Mouse (Mus musculus) mouse embryonic stem cell (cell line): ENCODE results near the gene Eif2b2.

Experiments used
- in situ Hi-C, 2 experiments: fragments of 300-500 bp; cut with MboI; formaldehyde crosslinking; loops; 1 replicate in 1 of 2; 3 replicates in 1 of 2; pipeline ENCODE4 v1.14.3; 2019 to 2020; ENCODE audit warnings: low sequenced_read_pairs in 2 of 2, low pct_unique_long_range_greater_than_20kb in 1 of 2, mixed read lengths in 1 of 2; ENCODE audit not compliant: unreplicated experiment in 1 of 2

Eif2b2 gene

GRCm38 (mm10) chr12:85219236-85219904 lies at the start of gene Eif2b2:
Eif2b2 (plus strand) TSS chr12:85219481.
- in situ Hi-C loops: no loop called here

GRCm38 (mm10) chr12:85169877-85170276 lies 49.4 kb upstream of the Eif2b2 start:
- in situ Hi-C loops: loop anchor here (10.0 kb wide), 2 partner anchors 115 to 305 kb away; partner anchors contain the start of genes Acyp1 (in 1 of the 2), Fos (in 1 of the 2) and Zc2hc1c (in 1 of the 2)

DNA sequence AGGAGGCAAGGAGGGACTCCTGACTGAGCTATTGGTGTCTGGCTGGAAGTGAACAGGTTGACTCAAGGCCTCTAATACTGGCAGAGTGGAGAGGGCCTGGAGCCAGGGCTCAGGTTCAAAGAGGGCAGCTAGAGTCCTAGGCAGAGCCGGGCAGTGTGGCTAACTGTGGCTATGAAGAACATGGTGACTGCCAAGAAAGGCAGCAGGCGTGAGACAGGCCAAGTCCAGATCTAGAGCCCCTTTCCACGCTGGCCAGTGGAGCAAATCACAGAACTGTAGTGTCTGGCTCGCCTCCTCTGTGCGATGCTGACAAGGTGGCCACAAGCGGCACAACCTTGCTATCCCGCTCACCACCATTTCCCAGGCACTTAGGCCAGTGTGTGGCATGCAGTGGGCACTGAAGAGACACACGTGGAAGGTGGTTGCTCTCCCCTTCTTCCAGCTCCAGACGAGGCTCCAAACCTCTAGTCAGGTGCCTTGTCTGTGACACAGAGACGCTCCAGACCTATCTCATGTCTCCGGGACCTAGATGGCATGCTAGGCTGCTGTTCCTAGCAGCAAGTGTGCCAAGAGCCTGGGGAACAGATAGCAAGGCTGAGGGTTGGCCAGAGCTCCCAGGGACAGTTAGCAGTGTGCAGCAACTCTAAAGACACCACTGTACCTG lies 48.9 kb upstream of the Eif2b2 start:
- in situ Hi-C loops: loop anchor here in 1 of 2 experiments (10.0 kb wide), 1 partner anchor 304 kb away; the partner anchor contains the start of gene Fos

DNA sequence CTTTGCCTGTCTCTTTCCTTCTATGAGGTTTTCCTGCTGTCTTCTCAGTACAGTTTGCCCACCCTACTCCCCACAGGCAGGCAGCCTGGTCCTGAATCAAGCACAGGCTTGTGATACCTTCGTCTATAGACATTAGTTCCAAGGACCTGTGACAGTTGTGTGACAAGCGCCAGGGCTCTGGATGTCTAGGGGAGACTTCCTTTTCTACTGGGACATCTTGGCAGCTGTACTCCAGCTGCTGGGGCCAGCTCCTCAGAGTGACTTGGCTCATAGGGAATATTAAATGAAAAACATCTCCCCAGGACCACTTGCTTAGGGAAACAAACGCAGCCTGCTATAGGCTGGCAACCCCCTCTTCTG lies 48.4 kb upstream of the Eif2b2 start:
- in situ Hi-C loops: loop anchor here in 1 of 2 experiments (10.0 kb wide), 1 partner anchor 304 kb away; the partner anchor contains the start of gene Fos

GRCm38 (mm10) chr12:85174016-85174415 lies 45.3 kb upstream of the Eif2b2 start:
- in situ Hi-C loops: loop anchor here in 1 of 2 experiments (10.0 kb wide), 1 partner anchor 301 kb away; the partner anchor contains the start of gene Fos

DNA sequence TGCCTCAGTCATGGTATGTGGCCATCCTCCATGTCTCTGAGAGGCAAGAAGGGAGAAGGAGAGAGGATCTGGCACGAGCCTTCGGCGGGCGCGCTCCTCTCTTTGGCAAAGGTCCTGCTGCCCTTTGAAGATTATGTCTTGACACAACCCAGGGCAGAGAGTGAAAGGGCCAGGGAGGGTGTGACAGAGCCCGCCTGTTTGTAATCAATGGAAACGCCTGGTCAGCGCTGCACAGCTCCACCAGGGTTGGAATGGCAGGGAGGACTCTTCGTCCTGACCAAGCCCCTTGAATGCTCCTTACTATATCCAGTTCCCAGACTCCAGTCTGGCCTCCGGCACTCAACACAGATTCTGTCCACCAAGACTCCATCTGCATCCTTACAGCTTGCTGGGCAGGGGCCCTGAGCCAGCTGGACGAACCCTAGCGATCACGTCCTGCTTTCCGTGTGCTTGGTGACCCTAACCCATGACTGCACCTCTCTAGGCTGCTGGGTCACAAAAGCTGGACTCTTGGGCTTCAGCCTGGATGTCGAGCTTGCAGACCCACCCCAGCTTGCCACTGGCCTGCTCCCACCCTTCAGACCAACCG lies 44.1 kb upstream of the Eif2b2 start:
- in situ Hi-C loops: loop anchor here in 1 of 2 experiments (10.0 kb wide), 1 partner anchor 300 kb away; the partner anchor contains the start of gene Fos

DNA sequence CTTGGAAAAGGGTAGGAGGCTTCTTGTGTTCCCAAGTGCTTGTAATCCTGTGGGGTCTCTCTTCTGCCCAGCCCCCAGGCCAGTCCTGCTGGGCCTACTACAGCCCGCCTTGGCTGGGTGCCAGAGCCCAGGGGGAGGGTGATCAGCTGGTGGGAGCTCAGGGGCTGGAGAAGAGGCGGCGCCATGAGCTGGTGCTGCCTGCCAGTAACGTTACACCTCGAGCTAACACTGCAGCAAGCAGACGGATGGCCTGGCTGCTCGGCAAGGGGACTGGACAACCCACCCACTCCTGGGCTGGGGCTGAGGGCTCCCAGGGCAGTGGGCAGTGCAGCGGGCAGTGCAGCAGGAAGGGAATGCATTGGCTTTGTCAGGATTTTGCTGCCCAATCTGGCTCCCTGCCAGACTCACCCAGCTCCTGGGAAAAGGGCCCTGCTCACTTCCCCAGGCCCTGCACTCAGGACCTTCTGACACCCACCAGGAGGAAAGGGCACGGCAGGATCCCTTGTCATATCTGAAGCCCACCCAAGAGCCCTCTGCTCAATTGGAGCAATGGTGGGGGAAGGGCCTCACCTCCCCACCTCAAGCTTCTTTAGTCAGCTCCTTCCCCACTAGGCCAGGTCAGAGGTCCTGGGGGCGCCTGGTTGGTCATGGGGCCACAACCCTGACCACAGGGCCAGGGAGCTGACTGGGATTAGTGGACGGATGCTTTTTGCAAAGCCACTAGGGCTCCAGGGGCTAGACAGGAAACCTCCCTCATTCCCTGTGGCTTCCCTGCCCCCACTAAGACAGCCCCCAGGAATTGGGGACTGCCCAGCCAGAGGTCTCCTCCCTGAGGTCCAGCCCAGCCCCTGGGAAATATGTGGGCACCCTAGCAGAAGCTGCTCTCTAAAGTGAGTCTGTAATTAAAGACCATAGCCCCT lies 43.1 kb upstream of the Eif2b2 start:
- in situ Hi-C loops: loop anchor here in 1 of 2 experiments (10.0 kb wide), 1 partner anchor 299 kb away; the partner anchor contains the start of gene Fos

DNA sequence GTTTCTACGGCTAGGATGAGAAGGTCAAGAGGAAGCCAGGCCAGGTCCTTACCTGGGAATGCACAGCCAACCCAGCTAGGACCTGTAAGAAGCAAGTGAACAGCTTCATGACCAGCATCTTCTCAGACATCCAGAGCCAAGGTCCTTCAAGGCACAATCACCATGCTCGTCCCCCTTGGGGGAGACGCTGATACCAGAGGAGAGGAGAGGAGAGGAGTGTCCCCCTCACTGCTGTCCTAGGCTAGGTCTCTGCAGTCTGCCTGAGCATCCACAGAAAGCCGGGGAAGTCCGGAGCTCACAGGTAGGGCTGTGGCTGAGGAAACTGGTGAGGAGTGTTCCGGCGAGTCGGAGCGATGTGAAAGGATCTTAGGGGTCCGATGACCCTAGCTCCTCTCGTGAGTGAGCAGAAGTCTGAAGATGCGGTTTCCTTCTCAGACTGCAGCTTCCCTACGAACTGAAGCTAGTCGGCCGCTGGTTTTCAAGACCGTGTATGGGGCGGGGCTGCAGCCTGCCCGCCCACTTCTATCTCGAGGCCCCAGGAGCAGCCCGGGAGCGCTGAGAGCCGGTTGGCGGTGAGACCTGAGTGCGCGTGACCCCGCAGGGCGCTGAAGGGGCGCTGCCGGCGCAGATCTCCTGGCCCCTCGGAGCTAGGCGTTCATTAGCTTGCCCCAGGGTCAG lies 42.3 kb upstream of the Eif2b2 start:
- in situ Hi-C loops: loop anchor here in 1 of 2 experiments (10.0 kb wide), 1 partner anchor 298 kb away; the partner anchor contains the start of gene Fos

- in situ Hi-C loops: loop anchor here in 1 of 2 experiments (10.0 kb wide), 1 partner anchor 297 kb away; the partner anchor contains the start of gene Fos
Observed at GRCm38 (mm10) chr12:85177740-85178239, 41.5 kb upstream of the Eif2b2 start, which contains the start of gene Pgf. Pgf (minus strand) TSS chr12:85177790.

- in situ Hi-C loops: loop anchor here in 1 of 2 experiments (10.0 kb wide), 1 partner anchor 297 kb away; the partner anchor contains the start of gene Fos
Observed at GRCm38 (mm10) chr12:85178294-85178693, 41.0 kb upstream of the Eif2b2 start.

DNA sequence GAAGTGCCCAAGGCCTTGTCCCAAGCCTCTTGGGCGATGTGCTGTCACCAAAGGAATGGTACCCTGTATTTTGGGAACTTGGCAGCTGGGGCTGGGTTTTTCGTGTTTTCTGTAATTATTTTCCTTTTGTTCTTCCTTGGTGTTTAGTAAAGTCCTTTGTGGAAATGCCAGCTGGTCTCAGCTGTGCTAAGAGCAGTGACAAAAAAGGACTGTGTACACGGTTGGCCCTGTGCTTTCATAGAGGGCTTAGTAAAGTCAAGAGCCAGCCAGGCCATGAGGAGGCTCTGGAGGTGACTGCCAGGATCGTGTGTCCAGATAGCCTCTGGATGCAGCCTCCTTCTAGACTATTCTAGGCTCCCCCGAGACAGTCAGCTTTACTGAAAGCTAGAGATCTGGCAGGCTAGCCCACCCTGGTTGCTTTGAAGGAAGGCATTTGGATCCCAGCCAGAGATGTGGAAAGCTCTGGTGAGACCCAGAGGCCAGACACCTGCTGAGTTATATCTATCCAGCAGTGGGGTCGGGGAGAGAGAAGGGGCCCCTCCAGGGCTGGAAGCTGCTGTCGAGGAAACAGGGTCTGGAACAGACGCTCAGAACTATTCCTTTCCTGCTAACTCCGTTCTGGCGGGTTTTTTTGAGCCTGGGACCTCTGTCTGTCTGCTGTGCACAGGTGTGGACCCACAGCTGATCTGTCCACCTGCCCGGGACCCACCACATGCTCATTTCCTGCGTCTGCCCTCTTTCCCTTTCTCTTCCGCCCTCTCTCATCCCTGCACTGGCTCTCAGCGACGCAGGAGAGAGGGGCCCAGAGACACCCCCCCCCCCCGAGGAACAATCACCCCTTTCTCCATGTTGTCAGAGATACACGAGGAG lies 37.6 kb upstream of the Eif2b2 start:
- in situ Hi-C loops: no loop called here

DNA sequence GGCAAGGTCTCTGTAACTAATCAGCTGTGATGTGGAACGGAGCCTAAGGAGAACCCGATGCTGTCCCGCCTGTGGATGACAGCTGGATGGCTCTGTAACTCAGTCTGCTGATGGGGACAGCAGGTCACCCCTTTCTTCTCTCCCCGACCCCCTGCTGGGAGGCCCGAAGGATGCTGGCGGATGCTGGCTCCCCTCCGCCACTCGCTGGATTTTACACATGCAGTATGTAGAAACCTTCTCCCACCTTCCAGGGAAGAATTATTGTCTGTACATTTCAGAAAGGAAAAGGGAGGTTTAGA lies 37.0 kb upstream of the Eif2b2 start:
- in situ Hi-C loops: no loop called here

GRCm38 (mm10) chr12:85182898-85183297 lies 36.4 kb upstream of the Eif2b2 start:
- in situ Hi-C loops: no loop called here

DNA sequence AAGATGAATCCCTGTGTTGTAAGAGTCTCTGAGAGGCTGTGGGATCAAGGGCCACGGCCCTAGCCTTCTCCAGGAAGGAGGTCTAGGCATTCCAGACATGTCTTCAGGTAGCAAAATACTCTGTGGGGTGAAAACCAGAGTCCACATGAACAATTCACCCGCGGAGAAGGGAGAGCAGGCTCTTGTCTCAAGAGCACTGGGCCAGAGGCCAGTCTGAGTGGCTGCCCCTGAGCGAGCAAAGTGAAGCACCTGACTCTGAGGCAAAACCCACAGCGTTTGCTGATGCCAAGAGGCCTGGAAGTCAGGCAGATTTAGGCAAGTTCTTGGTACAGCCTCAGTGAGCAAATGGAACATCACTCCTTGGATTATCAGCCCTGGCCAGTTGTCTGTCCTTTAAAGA lies 35.2 kb upstream of the Eif2b2 start:
- in situ Hi-C loops: no loop called here

- in situ Hi-C loops: no loop called here
Observed at GRCm38 (mm10) chr12:85185810-85186209, 33.5 kb upstream of the Eif2b2 start.

DNA sequence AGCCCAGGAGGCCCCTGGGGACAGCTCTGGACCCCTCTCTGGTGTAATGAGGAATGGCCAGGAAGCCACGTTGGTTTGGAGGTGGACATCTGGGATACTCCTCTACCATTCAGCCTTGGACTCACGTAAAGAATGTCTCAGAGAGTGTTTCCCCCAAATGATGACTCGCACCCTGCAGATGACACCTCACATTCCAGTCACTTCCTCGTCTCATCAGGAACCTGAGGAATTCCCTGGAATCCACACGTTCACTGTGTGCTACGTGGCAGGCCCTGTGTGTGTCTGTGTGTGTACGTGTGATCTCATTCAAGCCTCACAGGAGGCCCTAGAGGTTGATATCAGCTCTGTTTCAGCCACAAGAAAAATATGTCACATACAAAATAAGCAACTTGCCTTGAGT lies 32.9 kb upstream of the Eif2b2 start:
- in situ Hi-C loops: no loop called here

- in situ Hi-C loops: no loop called here
Observed at GRCm38 (mm10) chr12:85190290-85190689, 29.0 kb upstream of the Eif2b2 start.
